Mouse (Mus musculus) kidney, adult 2 months (tissue): ENCODE measurements around the gene Nop56.

Experiments
- CTCF ChIP-seq: fragments of 200-500 bp; conservative IDR thresholded peaks from 2 replicates; pipeline ENCODE4 v1.5.1; 2011; ENCODE audit warnings: low read depth, mild to moderate bottlenecking, control low read depth, low read length, moderate library complexity, mixed read lengths; ENCODE audit not compliant: insufficient read depth, insufficient read length
- POLR2A ChIP-seq: fragments of 200-500 bp; IDR thresholded peaks from one replicate; pipeline ENCODE4 v1.6.1; 2011; ENCODE audit warnings: low read depth, low read length, control low read depth

GRCm38 (mm10) chr2:130295331-130296133 is 21.3 kb downstream of the Nop56 start:
- no peak for TF ChIP-seq POLR2A
- no peak for TF ChIP-seq CTCF
